Comparison of ENCODE assay signal across 10 mouse cellular contexts in the genomic region with DNA sequence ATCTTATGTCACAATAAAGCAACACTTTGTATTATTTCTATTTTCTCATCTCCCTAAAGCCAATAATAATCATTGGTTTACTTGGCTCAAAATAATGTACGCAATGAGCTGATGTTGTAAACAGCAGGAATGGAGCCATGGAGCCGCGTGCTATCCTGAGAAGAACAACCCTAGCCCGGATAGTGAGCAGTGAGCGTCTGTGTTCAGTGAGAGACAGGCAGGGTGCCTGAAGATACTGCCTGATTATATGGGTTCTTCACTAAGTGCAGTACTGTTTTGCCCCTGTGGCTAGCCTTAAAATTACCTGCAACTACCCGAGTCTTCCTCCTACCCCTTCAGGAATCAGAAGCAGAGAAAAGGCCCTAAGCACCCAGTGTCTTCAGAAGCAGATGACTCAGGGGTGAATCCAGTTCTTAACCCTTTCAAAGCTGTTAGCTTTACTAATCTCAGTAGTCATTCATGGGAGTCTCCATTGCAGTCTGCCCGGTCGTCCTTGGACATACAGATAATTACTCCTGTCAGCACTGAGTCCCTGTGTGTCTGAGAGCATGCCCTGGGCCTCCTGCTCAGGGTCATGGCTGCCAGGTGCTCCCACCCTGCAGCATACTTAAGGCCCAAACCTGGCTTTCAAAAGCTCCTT. TPM values are rescaled to one million over a fixed set of nuclear protein-coding genes. Genes with fewer than 3 reads are reported as not detected.
A peak's percentile ranks its signal among the peaks of the same experiment; 100 is the strongest.
DNase-seq lines count a peak whose midpoint lies in the region; ATAC-seq and TF ChIP-seq lines count a peak whose summit lies in the region.
"Had no signal": no experiment of that assay in that cellular context is flagged by ENCODE, and none has a peak within 500 bp of the region (broad histone marks: within the 10 kb centered on the region; RNA-seq: fewer than 3 reads in every experiment).

No protein-coding gene starts in this region.

- no peaks in the 10 kb centered on the region for H3K36me3 ChIP-seq in forebrain, embryonic 11.5 days (ENCODE audit: control insufficient read depth, insufficient read depth, low read length)
- no peaks in the 10 kb centered on the region for H3K36me3 ChIP-seq in hindbrain, embryonic 15.5 days
- no peaks in the 10 kb centered on the region for H3K36me3 ChIP-seq in neural tube, embryonic 14.5 days (ENCODE audit: control insufficient read depth, insufficient read depth, low read length)
- H3K36me3 ChIP-seq in kidney, embryonic 16.5 days (ENCODE audit: insufficient read depth, low read length), result no peaks in the 10 kb centered on the region
- H3K36me3 ChIP-seq: lung, embryonic 15.5 days had no signal

- H3K4me1 ChIP-seq in forebrain, embryonic 11.5 days (replicated peaks; ENCODE audit: control insufficient read depth, insufficient read depth, low read length), result peaks cover 16% of the 10 kb centered on the region
- peaks cover 33% of the 10 kb centered on the region for H3K4me1 ChIP-seq in hindbrain, embryonic 15.5 days (replicated peaks)
- peaks cover 12% of the 10 kb centered on the region for H3K4me1 ChIP-seq in neural tube, embryonic 14.5 days (ENCODE audit: control insufficient read depth, insufficient read depth, low read length)
- H3K4me1 ChIP-seq in kidney, embryonic 16.5 days (ENCODE audit: insufficient read depth, low read length), result no peaks in the 10 kb centered on the region

- no peak overlapping the region for H3K4me3 ChIP-seq in left cerebral cortex, adult 2 months
- no peak overlapping the region for H3K4me3 ChIP-seq in forebrain, embryonic 11.5 days (ENCODE audit: low read depth, low read length)
- no peak overlapping the region for H3K4me3 ChIP-seq in hindbrain, embryonic 15.5 days
- no peak overlapping the region for H3K4me3 ChIP-seq in neural tube, embryonic 14.5 days (ENCODE audit: low read depth, low read length)
- H3K4me3 ChIP-seq in kidney, embryonic 16.5 days (ENCODE audit: low read length), result no peak overlapping the region
- H3K4me3 ChIP-seq: heart, embryonic 15.5 days; lung, embryonic 15.5 days had no signal

- no peak for TF ChIP-seq CTCF in left cerebral cortex, adult 2 months (IDR thresholded peaks at IDR 0.05)

- H3K4me2 ChIP-seq in forebrain, embryonic 11.5 days (ENCODE audit: low read depth, low read length, severe bottlenecking), result no peak overlapping the region
- H3K4me2 ChIP-seq in hindbrain, embryonic 15.5 days, result no peak overlapping the region
- H3K4me2 ChIP-seq in neural tube, embryonic 14.5 days (ENCODE audit: low read depth, low read length), result no peak overlapping the region
- H3K4me2 ChIP-seq in kidney, embryonic 16.5 days (replicated peaks; ENCODE audit: low read depth, low read length), result no peak overlapping the region
- H3K4me2 ChIP-seq: heart, embryonic 15.5 days; lung, embryonic 15.5 days had no signal

- ATAC-seq in forebrain, embryonic 11.5 days (replicated peaks; ENCODE audit: low FRiP score), result peak; percentile 37; the same call in 1 of the 2 replicates
- no peak for ATAC-seq in hindbrain, embryonic 15.5 days (ENCODE audit: low FRiP score, low read depth)
- peak; percentile 55 for ATAC-seq in neural tube, embryonic 14.5 days (ENCODE audit: low read depth)
- ATAC-seq in kidney, embryonic 16.5 days (ENCODE audit: low FRiP score, low TSS enrichment), result no peak

- DNase-seq in left cerebral cortex, adult 2 months (ENCODE audit: extremely low spot score in 1 of 2, low spot score in 2 of 2), result no peak
- no peak for DNase-seq in left cerebral cortex, adult 9 months (ENCODE audit: low spot score in 2 of 2)
- DNase-seq in forebrain, embryonic 11.5 days (ENCODE audit: low spot score), result no peak
- no peak for DNase-seq in left cerebral cortex, postnatal 36 days (ENCODE audit: low spot score in 2 of 2)
- DNase-seq: kidney, postnatal 10 days had no signal

- no peak overlapping the region for H3K9ac ChIP-seq in forebrain, embryonic 11.5 days (ENCODE audit: low read length)
- H3K9ac ChIP-seq in hindbrain, embryonic 15.5 days, result no peak overlapping the region
- H3K9ac ChIP-seq in neural tube, embryonic 14.5 days (replicated peaks; ENCODE audit: low read depth, low read length), result no peak overlapping the region
- no peak overlapping the region for H3K9ac ChIP-seq in kidney, embryonic 16.5 days (replicated peaks; ENCODE audit: low read length)
- H3K9ac ChIP-seq: heart, embryonic 15.5 days; lung, embryonic 15.5 days had no signal

- H3K27me3 ChIP-seq in forebrain, embryonic 11.5 days (ENCODE audit: control insufficient read depth, insufficient read depth, low read length), result no peaks in the 10 kb centered on the region
- H3K27me3 ChIP-seq in hindbrain, embryonic 15.5 days, result no peaks in the 10 kb centered on the region
- H3K27me3 ChIP-seq in neural tube, embryonic 14.5 days (ENCODE audit: control insufficient read depth, insufficient read depth, low read length), result no peaks in the 10 kb centered on the region
- H3K27me3 ChIP-seq in kidney, embryonic 16.5 days (ENCODE audit: insufficient read depth, low read length), result no peaks in the 10 kb centered on the region
- H3K27me3 ChIP-seq: heart, embryonic 15.5 days; lung, embryonic 15.5 days had no signal

- peak overlapping the region; percentile 74 for H3K27ac ChIP-seq in left cerebral cortex, adult 2 months
- H3K27ac ChIP-seq in forebrain, embryonic 11.5 days (ENCODE audit: low read depth, low read length), result no peak overlapping the region
- H3K27ac ChIP-seq in hindbrain, embryonic 15.5 days (replicated peaks), result peak overlapping the region; percentile 56
- no peak overlapping the region for H3K27ac ChIP-seq in neural tube, embryonic 14.5 days (ENCODE audit: low read depth, low read length)
- H3K27ac ChIP-seq in kidney, embryonic 16.5 days (ENCODE audit: low read length), result no peak overlapping the region
- H3K27ac ChIP-seq: heart, embryonic 15.5 days; lung, embryonic 15.5 days had no signal

- intact Hi-C loops in left cerebral cortex, adult 2 months (cut with DNase I), result loop anchor here (5.0 kb wide), 3 partner anchors 68 to 183 kb away; partner anchors contain the start of gene Gpr22
- intact Hi-C loops in left cerebral cortex, postnatal 36 days (cut with DNase I), result loop anchor here (5.0 kb wide), 1 partner anchor 183 kb away; the partner anchor contains the start of gene Gpr22

- H3K9me3 ChIP-seq in forebrain, embryonic 11.5 days (ENCODE audit: control insufficient read depth, low read length), result no peaks in the 10 kb centered on the region
- H3K9me3 ChIP-seq in hindbrain, embryonic 15.5 days, result no peaks in the 10 kb centered on the region
- no peaks in the 10 kb centered on the region for H3K9me3 ChIP-seq in neural tube, embryonic 14.5 days (ENCODE audit: control insufficient read depth, low read length)
- H3K9me3 ChIP-seq in kidney, embryonic 16.5 days (ENCODE audit: low read length), result no peaks in the 10 kb centered on the region
- H3K9me3 ChIP-seq: heart, embryonic 15.5 days; lung, embryonic 15.5 days had no signal

- 32% methylated on average over 8 of the region's 8 CpGs for WGBS in forebrain, embryonic 11.5 days
- 30% methylated on average over 8 of the region's 8 CpGs for WGBS in hindbrain, embryonic 15.5 days
- 26% methylated on average over 8 of the region's 8 CpGs for WGBS in neural tube, embryonic 14.5 days
- WGBS in kidney, embryonic 16.5 days, result 47% methylated on average over 8 of the region's 8 CpGs

RNA-seq across cellular contexts. Expression of gene Hbp1, which starts 55.1 kb away (rescaled TPM):
- 10 to 100 TPM; 21.4 to 22.1 TPM for total RNA-seq in left cerebral cortex, adult 2 months (2021)
- polyA plus RNA-seq in forebrain, embryonic 11.5 days (2014; fragmentation: Nextera tagmentation; extraction: Ambion mirVana), result 80.8 and 87.1 TPM in 2 replicates
- polyA plus RNA-seq in hindbrain, embryonic 15.5 days (2015; fragmentation: Nextera tagmentation; extraction: Ambion mirVana), result 47.1 and 48.2 TPM in 2 replicates
- 47.4 and 58.2 TPM in 2 replicates for polyA plus RNA-seq in neural tube, embryonic 14.5 days (2014; fragmentation: Nextera tagmentation; extraction: Ambion mirVana)
- 127 and 132 TPM in 2 replicates for polyA plus RNA-seq in kidney, embryonic 16.5 days (2015; fragmentation: Nextera tagmentation; extraction: Ambion mirVana)
- 10 to 100 TPM; 19.5 to 24.6 TPM for total RNA-seq in left cerebral cortex, postnatal 36 days (2021)

Comparison
In these comparisons a context has a peak if more than half of its experiments do, and no peak if none do; other contexts are left out.
1. H3K27ac ChIP-seq: peak in left cerebral cortex, adult 2 months (single experiment) and hindbrain, embryonic 15.5 days (single experiment); none in forebrain, embryonic 11.5 days (single experiment), neural tube, embryonic 14.5 days (single experiment) and kidney, embryonic 16.5 days (single experiment).
2. ATAC-seq: peak in forebrain, embryonic 11.5 days (single experiment) and neural tube, embryonic 14.5 days (single experiment); none in hindbrain, embryonic 15.5 days (single experiment) and kidney, embryonic 16.5 days (single experiment).